Mouse (Mus musculus) mouse embryonic stem cell (cell line): Measurements from ENCODE around the gene Acot7.

Source experiments
- in situ Hi-C, 2 experiments: fragments of 300-500 bp; cut with MboI; formaldehyde crosslinking; loops; 1 replicate in 1 of 2; 3 replicates in 1 of 2; pipeline ENCODE4 v1.14.3; 2019 to 2020; ENCODE audit warnings: low sequenced_read_pairs in 2 of 2, low pct_unique_long_range_greater_than_20kb in 1 of 2, mixed read lengths in 1 of 2; ENCODE audit not compliant: unreplicated experiment in 1 of 2

Acot7 gene

GRCm38 (mm10) chr4:152190701-152191100, 12.8 kb downstream of the Acot7 start:
- in situ Hi-C loops = no loop called here

DNA sequence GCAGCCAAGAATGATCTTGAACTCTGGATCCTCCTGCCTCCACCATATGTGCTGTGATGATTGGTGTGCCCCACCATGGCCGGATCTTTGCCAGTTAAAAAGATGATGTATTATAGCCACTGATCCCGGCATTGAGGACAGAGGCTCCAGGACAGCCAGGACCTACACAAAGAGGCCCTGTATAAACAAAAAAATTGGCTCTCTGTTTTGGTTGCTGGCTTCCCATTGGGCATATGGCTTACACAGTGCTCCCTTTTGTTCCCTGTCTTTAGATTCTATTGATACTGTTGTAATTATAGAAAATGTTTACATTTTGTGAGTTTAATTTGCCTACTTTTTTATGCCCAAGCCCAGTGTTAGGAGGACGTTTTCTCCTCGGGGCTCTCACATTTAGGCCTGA, 14.6 kb downstream of the Acot7 start:
- in situ Hi-C loops = no loop called here

DNA sequence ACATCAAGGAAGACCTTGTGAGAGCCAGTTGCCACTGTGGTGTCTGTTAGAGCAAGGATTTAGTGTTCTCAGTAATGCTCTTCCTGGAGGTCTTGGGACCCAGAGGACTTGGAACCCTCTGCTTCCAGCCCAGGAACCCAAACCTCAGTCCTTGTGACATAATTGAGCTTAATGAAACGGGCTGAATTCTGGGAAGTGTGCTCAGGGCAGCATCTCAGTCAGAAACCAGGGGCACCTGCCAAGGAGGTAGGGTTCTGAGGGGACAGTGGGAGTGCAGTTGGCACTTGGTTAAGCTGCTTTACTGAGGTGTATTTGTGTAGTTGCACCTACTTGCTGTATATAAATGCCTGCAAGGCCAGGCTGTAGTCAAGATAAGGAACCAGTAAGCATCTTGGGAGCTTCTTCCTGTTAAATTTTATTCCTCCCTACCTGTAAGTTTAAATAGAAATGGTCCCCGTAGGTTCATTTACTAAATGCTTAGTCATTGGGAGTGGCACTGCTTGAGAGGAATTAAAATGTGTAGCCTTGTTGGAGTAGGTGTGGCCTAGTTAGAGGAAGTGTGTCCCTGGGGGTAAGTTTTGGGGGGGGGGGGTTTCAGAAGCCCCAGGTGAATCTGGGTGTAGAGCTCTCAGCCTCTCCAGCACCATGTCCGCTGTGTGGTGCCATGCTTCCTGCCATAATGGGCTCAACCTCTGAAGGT, 16.7 kb downstream of the Acot7 start:
- in situ Hi-C loops = no loop called here

GRCm38 (mm10) chr4:152196276-152196675, 18.3 kb downstream of the Acot7 start:
- in situ Hi-C loops = no loop called here

DNA sequence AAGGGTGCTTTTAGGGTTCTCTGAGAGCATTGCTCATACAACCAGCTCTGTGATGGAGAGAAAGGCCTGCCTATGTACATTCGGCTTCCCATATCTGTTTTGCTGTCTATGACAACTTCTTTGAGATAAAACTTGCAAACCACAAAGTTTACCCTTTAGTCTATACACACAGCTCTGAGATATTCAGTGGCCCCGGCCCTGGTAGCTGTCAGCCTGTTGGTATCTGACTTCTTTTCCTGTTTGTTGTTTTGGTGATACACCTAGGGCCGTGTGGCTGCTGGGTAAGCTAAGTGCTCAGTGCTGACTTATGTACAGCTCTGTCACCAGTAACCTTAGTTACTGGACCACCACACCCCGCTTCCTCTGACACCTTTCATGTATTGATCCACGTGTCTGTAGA, 19.6 kb downstream of the Acot7 start:
- in situ Hi-C loops = no loop called here

DNA sequence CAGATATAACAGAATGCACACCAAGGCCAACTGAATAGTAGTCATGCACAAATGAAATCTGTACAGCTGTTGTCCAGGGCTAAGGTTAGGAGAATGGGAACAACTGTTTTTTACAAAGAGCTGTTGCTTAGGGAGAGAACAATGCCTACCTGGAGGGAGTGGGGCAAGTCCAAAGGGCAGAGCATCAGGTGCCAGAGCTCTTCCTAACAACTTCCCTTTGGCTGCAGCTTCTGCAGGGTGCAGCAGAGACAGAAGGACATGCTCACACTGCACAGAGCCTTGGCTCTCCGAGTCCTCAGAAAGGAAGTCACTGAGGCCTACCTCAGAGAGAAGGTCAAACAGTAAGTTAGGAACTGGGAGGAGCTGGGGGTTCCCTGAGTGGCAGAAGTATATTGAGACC, 21.7 kb downstream of the Acot7 start:
- in situ Hi-C loops = no loop called here

GRCm38 (mm10) chr4:152201492-152201891, 23.6 kb downstream of the Acot7 start:
- in situ Hi-C loops = no loop called here

- in situ Hi-C loops = no loop called here
These were observed 24.5 kb downstream of the Acot7 start for GRCm38 (mm10) chr4:152202418-152202817.

GRCm38 (mm10) chr4:152202905-152203304, 25.0 kb downstream of the Acot7 start:
- in situ Hi-C loops = no loop called here

DNA sequence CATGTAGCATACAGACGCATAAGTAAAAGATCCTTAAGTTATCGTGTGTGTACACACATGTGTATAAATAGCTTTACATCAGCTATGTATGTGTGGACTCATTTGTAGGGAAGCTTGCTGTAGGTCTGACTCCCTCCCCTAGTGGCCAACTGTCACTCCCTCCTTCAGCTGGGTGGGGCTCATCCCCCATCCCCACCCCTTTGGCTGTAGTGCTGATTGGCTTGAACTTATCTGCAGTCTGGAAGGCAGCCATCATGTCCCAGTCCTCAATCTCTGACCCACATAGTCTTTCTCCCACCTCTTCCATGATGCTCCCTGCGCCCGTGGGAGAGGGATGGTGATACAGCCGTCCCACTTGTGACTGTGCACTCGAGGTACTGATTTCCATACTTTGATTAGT, 26.7 kb downstream of the Acot7 start:
- in situ Hi-C loops = no loop called here

- in situ Hi-C loops = no loop called here
These were observed 28.3 kb downstream of the Acot7 start for GRCm38 (mm10) chr4:152206199-152206598.

DNA sequence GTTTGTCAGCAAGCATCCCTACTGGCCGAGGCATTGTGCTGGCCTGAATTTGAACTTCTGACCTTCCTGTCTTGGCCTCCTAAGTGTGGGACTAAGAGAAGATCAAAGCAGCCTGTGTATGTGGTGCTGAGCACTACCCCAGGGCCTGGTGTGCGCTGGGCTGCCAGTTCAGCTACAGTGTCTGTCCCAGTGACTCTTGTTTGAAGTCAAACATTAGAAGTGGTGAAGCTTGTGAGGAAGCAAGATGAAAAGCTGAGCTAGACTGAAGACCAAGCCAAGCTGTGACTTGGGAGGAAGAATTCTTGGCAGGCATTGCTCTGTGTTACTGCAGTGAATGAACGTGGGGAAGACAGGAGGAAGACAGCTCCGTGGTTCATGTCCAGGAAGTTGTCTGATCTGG, 31.7 kb downstream of the Acot7 start:
- in situ Hi-C loops = loop anchor here in 1 of 2 experiments (5.0 to 10.0 kb wide), 2 partner anchors 37 to 225 kb away; no protein-coding TSS in a partner anchor

GRCm38 (mm10) chr4:152212091-152212505, 34.2 kb downstream of the Acot7 start:
- in situ Hi-C loops = loop anchor here in 1 of 2 experiments (5.0 to 10.0 kb wide), 2 partner anchors 40 to 223 kb away; no protein-coding TSS in a partner anchor

DNA sequence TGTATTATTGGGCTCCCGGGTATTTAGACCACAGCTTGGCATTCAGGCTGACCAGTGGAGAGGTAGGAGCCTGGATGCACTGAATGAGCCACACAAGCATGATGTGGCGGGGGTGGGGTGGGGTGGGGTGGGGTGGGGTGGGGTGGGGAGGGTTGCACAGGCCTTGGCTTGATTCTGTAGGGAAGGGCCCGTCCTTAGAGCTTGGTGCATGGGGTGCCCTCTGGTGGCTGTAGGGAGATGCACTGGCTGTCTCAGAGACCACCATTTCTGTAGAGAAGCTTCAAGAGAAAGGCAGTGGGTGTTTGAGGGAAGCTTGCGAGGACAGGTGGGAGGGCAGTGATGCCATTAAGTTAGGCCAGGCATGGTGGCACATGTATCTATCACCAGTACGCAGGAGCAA, 34.6 kb downstream of the Acot7 start:
- in situ Hi-C loops = loop anchor here in 1 of 2 experiments (5.0 to 10.0 kb wide), 2 partner anchors 40 to 222 kb away; no protein-coding TSS in a partner anchor

DNA sequence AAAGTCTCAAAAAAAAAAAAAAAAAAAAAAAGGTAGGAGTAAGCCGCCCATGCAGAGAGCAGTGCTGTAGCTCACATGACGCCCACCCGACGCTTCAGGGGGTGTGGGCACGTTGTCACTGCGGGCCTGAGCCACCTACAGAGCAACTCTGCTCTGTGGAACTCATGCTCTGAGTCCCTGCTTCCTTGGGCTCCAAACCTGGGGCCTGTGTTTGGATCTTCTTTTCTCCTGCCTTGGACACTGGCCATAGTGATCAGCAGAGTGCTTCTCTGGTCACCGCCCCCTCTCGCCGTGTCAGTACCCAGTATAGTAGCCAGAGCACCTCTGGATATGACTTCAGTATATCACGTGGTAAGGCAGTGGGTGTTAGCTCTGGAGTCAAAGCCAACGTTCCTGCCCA, 35.0 kb downstream of the Acot7 start:
- in situ Hi-C loops = loop anchor here in 1 of 2 experiments (5.0 to 10.0 kb wide), 2 partner anchors 41 to 222 kb away; no protein-coding TSS in a partner anchor

- in situ Hi-C loops = loop anchor here in 1 of 2 experiments (5.0 to 10.0 kb wide), 2 partner anchors 42 to 221 kb away; no protein-coding TSS in a partner anchor
These were observed 36.0 kb downstream of the Acot7 start for GRCm38 (mm10) chr4:152213760-152214480.

DNA sequence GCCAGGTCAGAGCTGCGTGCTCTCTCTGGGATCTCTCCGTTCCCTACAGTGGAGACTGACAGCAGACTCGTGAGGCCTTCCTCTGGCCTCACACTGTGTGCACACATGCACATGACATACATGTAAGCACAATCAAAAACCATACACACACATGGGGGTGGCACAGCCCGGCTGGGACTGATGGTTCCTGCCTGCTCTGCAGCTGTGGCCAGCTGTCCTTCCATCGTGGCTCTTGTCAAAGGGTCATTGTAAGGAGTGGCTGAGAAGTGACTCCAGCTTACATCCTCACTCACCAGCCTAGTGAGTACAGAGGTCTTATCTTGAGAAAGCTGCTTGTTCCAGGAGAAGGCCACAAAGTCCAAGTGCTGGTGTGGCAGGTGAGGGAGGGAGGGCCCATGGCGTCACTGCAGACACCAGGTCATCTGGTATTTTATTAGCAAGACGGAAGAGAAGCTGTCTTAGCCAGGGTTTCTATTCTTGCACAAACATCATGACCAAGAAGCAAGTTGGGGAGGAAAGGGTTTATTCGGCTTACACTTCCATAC, 37.0 kb downstream of the Acot7 start:
- in situ Hi-C loops = loop anchor here in 1 of 2 experiments (5.0 to 10.0 kb wide), 2 partner anchors 43 to 220 kb away; no protein-coding TSS in a partner anchor

DNA sequence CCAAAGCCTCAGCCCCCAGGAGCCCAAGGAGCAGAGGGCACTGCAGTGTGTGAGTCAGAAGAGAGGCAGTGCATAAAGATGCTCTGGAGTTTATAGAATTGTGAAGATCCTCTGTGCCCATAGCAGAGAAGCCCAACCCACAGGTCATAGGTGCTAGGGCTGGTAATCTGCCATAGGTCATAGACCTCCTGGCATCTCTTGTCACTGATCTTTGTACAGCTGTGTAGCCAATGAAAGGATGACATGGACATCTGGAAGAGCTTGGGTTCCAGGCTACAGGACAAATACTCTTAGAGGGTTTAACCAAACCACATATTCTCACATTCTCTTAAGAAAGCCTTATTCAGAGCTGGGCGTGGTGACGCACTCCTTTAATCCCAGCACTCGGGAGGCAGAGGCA, 41.7 kb downstream of the Acot7 start:
- in situ Hi-C loops = loop anchor here in 1 of 2 experiments (10.0 kb wide), 1 partner anchor 215 kb away; no protein-coding TSS in a partner anchor

- in situ Hi-C loops = no loop called here
These were observed 43.0 kb downstream of the Acot7 start for GRCm38 (mm10) chr4:152220771-152221410.
